Mouse (Mus musculus): ENCODE data around the gene Wars2. TPM values are rescaled to one million over a fixed set of nuclear protein-coding genes. Genes with fewer than 3 reads are reported as not detected.

The Wars2 gene
- polyA plus RNA-seq, 1 experiment from 2014 or later, result 4.9 TPM

DNA sequence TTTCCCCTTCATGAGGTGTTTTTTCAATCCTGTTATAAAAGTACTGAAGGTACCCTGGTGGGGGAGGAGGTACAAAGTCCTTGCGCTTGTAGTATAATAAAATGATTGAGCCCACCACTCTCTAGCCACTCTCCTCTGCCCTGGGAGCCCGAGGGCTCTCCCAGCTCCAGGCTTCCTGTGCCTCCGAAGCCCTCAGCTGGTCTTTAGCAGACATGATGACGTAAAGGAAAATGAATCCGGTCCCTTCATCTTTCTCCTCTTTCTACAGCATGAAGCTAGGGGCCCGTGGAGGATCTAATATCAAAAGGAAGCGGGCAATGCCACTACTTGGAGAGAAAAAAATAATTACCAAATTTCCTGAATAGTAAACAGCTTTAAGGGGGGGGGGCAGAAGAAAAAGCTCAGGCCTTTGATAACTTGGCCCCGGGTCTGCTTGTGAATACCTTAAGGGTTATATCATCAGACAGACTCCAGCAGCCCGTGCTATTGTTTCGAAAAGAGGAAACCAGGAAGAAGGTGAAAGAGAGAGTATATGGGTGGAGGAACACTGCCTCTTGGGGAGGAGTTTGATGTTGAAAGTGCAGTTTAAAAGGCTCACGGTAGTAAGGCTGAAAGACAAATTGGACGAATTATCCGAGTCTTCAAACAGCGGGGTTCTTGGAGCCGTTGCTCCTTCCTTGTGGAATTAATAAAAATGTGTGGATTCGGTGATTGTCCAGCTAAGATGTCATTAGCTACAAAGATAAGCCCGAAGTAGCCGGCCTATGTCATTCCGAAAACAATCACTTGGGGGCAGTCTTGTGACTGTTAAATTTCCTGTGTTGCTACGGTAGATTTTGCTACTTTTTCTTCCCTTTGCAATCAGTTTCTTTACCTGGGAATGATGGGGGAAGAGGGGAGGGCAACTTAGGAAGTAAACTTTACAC, 92.8 kb downstream of the Wars2 start:
- ATAC-seq, result peak; percentile 20; the same call in 1 of the 2 replicates
- Histone ChIP-seq H3K27me3 (replicated peaks; ENCODE audit: control insufficient read depth, insufficient read depth, low read length) (peaks cover 45% of the 10 kb centered on the region), H3K4me2 (ENCODE audit: low read length) (peak overlapping the region; percentile 43), H3K9ac (ENCODE audit: low read depth, low read length) (no peak overlapping the region), H3K4me3 (ENCODE audit: low read length) (peak overlapping the region; percentile 13; the same call in 1 of the 2 replicates), H3K9me3 (ENCODE audit: control insufficient read depth, low read length) (no peaks in the 10 kb centered on the region), H3K27ac (ENCODE audit: low read depth, low read length) (no peak overlapping the region), H3K36me3 (ENCODE audit: control insufficient read depth, insufficient read depth, low read length) (no peaks in the 10 kb centered on the region), H3K4me1 (ENCODE audit: control insufficient read depth, insufficient read depth, low read depth, low read length) (peaks cover 3% of the 10 kb centered on the region; the same call in 1 of the 2 replicates)
- WGBS, result 9% methylated on average over 20 of the region's 20 CpGs

DNA sequence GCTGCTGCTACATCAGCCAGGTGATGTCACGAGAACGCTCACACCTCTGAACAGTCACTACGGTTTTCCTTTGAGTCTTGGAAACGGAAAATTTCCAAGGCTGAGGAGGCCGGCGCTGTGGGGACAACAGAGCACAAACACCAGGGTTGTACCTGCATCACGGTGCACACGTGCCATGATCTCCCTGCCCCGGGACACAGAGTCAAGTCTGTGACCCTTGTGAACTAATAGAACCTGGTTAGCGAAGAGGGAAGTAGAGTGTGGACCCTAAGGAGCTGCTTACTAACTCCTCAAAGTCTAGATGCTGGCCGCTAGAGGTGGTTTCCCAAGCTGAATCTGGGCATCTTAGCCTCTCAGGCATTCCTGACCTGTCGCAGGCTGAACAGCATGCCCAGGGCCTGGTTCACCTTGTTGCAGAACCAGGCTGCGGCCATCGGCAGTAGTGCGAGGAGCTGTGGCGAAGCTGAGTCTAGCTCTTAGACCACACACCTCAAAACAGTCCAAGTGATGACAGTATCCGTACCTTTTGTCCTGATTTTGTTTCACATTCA, 93.5 kb downstream of the Wars2 start:
- Histone ChIP-seq H3K4me2 (ENCODE audit: low read length) (peak overlapping the region; percentile 43), H3K9ac (ENCODE audit: low read depth, low read length) (no peak overlapping the region), H3K27ac (ENCODE audit: low read depth, low read length) (no peak overlapping the region), H3K9me3 (ENCODE audit: control insufficient read depth, low read length) (no peaks in the 10 kb centered on the region), H3K36me3 (ENCODE audit: control insufficient read depth, insufficient read depth, low read length) (no peaks in the 10 kb centered on the region), H3K27me3 (replicated peaks; ENCODE audit: control insufficient read depth, insufficient read depth, low read length) (peaks cover 52% of the 10 kb centered on the region), H3K4me3 (ENCODE audit: low read length) (peak overlapping the region; percentile 13; the same call in 1 of the 2 replicates), H3K4me1 (ENCODE audit: control insufficient read depth, insufficient read depth, low read depth, low read length) (peaks cover 3% of the 10 kb centered on the region; the same call in 1 of the 2 replicates)
- WGBS, result 5% methylated on average over 17 of the region's 17 CpGs
- 0 out of 2 replicates have a peak, but pooled peaks have one; percentile 20 for ATAC-seq

DNA sequence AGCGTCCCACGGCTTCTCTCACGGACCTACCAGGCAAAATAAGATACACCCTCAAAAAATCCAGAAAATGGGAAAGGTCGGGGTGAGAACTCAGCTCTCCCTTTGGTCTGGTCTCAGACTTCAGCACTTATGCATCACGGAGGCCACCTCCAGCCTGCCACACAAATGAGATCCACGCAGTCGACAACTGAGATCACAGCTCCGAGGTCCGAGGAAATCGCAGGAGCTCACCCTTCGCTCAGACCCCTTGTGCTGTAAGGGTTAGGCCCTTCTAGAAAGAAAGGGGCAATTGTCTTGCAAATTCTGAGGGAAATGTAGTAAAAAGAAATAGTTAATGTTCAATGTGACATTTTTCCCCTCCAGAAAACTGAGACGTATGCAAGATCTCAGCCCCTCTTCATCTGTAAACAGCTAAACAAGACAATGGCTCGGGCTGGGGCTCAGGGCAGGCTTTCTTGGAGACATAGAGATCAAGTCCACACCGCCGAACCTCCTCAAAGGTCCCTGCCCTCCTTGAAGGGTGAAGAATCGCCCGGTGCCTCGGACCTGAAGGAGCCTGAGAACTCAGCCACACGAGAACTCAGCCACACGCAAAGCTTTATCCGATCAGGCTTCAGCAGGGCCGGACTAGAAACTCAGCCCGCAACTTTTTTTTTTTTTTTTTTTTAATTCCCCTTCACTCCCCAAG, 94.4 kb downstream of the Wars2 start:
- Histone ChIP-seq H3K4me2 (ENCODE audit: low read length) (no peak overlapping the region), H3K36me3 (ENCODE audit: control insufficient read depth, insufficient read depth, low read length) (no peaks in the 10 kb centered on the region), H3K9me3 (ENCODE audit: control insufficient read depth, low read length) (no peaks in the 10 kb centered on the region), H3K4me1 (ENCODE audit: control insufficient read depth, insufficient read depth, low read depth, low read length) (peaks cover 3% of the 10 kb centered on the region; the same call in 1 of the 2 replicates), H3K27ac (ENCODE audit: low read depth, low read length) (no peak overlapping the region), H3K4me3 (ENCODE audit: low read length) (no peak overlapping the region), H3K27me3 (replicated peaks; ENCODE audit: control insufficient read depth, insufficient read depth, low read length) (peaks cover 61% of the 10 kb centered on the region), H3K9ac (ENCODE audit: low read depth, low read length) (no peak overlapping the region)
- no peak for ATAC-seq
- WGBS, result 6% methylated on average over 23 of the region's 23 CpGs

DNA sequence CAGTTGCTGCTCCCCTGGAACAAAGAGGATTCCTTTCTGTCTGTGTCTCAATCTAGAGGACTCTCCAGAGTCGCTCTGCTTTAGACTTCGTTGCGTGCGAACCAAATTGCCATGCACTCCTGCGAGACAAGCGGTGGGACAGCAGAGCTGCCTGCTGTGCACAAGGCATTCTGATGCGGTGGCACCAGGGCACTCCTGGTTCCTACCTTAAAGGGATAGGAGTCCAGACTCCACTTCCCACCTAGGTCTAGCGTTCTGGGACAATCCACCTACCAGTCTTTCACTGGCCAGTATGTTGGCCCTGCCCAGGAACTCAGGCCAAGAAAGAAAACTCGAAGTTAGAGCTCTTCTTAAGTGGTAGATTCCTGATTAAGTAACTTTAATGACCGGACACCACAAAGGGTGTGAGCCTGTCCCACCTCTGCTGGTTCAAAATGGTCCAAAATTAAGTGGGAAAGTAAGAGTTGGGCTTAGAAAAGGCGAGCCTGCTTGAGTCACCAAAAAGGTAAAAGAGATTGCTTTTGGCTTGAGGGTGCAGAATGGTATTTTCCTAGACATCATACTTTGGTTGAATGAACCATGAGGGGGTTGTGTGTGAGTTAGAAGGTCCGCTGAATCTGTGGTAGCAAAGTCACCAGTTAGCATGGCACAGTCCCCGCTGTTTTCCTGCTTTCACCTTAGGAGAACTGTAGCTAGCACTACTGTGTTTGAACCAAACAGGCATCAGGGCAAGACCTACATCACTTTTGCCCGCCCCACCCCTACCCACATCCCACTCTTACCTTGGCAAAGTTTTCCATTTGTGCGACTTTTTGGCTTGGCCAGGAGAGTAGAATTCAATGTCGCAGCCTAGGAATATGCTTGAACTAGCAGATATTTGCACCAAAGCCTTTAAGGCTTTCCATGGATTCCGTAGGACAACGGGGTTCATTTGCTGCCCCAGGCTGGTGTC, 95.2 kb downstream of the Wars2 start:
- 6% methylated on average over 18 of the region's 18 CpGs for WGBS
- no peaks in the 10 kb centered on the region for H3K9me3 ChIP-seq (ENCODE audit: control insufficient read depth, low read length)
- H3K27ac ChIP-seq (ENCODE audit: low read depth, low read length), result no peak overlapping the region
- peaks cover 5% of the 10 kb centered on the region; the same call in 1 of the 2 replicates for H3K4me1 ChIP-seq (ENCODE audit: control insufficient read depth, insufficient read depth, low read depth, low read length)
- peaks cover 62% of the 10 kb centered on the region for H3K27me3 ChIP-seq (replicated peaks; ENCODE audit: control insufficient read depth, insufficient read depth, low read length)
- no peak overlapping the region for H3K4me2 ChIP-seq (ENCODE audit: low read length)
- H3K4me3 ChIP-seq (ENCODE audit: low read length), result no peak overlapping the region
- no peaks in the 10 kb centered on the region for H3K36me3 ChIP-seq (ENCODE audit: control insufficient read depth, insufficient read depth, low read length)
- no peak for ATAC-seq
- no peak overlapping the region for H3K9ac ChIP-seq (ENCODE audit: low read depth, low read length)

DNA sequence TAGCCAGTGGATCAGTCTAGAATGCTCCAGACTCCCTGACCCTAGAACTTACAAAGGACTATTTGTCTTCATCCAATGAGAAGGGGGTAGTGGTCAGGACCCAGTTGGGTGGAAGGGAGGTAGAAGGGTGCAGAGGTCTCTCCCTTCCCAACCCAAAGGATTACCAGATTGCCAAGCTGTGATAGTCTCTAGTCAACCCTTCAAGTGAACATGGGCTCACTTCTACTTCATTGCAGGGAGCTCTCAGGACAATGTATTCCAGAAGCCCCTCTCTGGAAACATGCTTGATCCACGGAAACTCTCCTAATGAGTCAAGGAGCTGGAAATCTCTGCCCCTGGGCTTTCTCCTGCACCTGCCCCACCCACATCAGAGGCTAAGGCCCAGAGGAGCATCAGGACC, 97.8 kb downstream of the Wars2 start:
- ATAC-seq, result no peak

DNA sequence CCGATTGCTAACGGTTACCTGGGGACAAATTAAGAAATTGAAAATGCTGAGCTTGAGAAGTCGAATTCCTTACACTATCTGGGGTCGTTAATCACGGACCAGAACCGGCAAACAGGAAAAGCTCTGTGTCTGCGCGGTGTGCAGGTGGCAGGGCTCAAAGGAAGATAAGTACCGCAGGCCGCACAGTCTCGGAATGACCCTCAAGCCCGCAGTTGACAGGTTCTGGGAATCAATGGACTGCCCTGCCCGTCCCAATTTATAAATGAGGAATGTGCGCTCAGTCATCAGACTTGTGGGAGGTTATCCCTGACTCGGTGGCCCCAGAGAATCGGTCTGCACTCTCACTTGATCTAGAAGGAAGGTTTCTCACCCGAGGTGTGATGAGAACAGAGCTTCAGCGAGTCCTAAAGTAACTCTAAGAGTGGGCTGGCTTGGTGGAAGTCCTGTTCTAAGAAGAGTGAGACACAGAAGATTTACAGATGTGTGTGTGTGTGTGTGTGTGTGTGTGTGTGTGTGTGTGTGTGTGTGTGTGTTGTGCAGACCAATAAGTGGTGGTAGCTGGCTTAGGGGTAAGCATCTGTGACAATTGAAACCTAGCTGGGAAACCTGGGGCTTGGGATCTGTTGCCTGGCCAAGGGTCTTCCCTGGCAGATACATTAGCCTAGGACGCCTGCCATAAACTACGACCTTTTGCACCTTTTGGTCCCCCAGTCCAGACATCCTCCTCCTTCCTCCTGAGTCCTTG, 98.6 kb downstream of the Wars2 start:
- Histone ChIP-seq H3K4me2 (ENCODE audit: low read length) (no peak overlapping the region), H3K36me3 (ENCODE audit: control insufficient read depth, insufficient read depth, low read length) (no peaks in the 10 kb centered on the region), H3K9me3 (ENCODE audit: control insufficient read depth, low read length) (no peaks in the 10 kb centered on the region), H3K27ac (ENCODE audit: low read depth, low read length) (no peak overlapping the region), H3K4me3 (ENCODE audit: low read length) (no peak overlapping the region), H3K4me1 (ENCODE audit: control insufficient read depth, insufficient read depth, low read depth, low read length) (peaks cover 2% of the 10 kb centered on the region; the same call in 1 of the 2 replicates), H3K9ac (ENCODE audit: low read depth, low read length) (no peak overlapping the region), H3K27me3 (replicated peaks; ENCODE audit: control insufficient read depth, insufficient read depth, low read length) (peaks cover 73% of the 10 kb centered on the region)
- WGBS, result 4% methylated on average over 20 of the region's 20 CpGs
- ATAC-seq, result no peak

More for the DNA sequence above, 97.8 kb downstream of the Wars2 start:
- Histone ChIP-seq H3K27me3 (replicated peaks; ENCODE audit: control insufficient read depth, insufficient read depth, low read length) (peaks cover 72% of the 10 kb centered on the region), H3K9ac (ENCODE audit: low read depth, low read length) (no peak overlapping the region), H3K4me2 (ENCODE audit: low read length) (no peak overlapping the region), H3K4me3 (ENCODE audit: low read length) (no peak overlapping the region), H3K27ac (ENCODE audit: low read depth, low read length) (no peak overlapping the region), H3K36me3 (ENCODE audit: control insufficient read depth, insufficient read depth, low read length) (no peaks in the 10 kb centered on the region), H3K9me3 (ENCODE audit: control insufficient read depth, low read length) (no peaks in the 10 kb centered on the region), H3K4me1 (ENCODE audit: control insufficient read depth, insufficient read depth, low read depth, low read length) (peaks cover 5% of the 10 kb centered on the region; the same call in 1 of the 2 replicates)
- WGBS, result 0% methylated on average over 1 of the region's 1 CpGs

DNA sequence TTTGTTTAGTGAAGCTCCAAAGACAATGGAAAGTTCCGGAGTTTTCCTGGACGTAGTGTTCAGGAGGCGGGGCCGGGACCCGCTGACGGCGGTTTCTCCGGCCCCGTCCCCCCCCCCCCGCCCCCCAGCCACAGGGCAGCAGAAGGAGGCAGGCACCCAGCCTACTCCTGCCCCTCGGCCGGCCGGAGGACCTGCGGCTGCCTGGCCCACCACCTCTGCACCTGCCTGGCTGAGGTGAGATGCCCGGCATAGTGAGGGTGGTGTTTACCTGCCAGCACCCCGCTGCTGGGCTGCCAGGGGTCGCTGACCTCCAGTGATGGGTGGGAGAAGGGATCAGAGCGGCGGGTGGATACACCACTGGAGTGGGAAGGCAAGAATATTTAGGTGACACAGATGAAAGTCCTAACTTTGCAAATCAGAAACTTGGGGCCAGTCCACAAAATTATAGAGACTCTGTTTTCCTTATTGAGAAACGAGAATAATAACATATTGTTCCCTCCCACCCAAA, 99.4 kb downstream of the Wars2 start, which contains the start of gene Tbx15:
TSS of gene Tbx15 (plus strand) at position 169 of the 508 bp plus-strand sequence.
- Histone ChIP-seq H3K4me3 (ENCODE audit: low read length) (peak within 1 kb of the TSS; percentile 14; the same call in 1 of the 2 replicates), H3K9ac (ENCODE audit: low read depth, low read length) (no peak within 1 kb of the TSS), H3K4me2 (ENCODE audit: low read length) (peak within 1 kb of the TSS; percentile 31), H3K36me3 (ENCODE audit: control insufficient read depth, insufficient read depth, low read length) (no peaks in the 10 kb centered on the region), H3K9me3 (ENCODE audit: control insufficient read depth, low read length) (no peaks in the 10 kb centered on the region), H3K4me1 (ENCODE audit: control insufficient read depth, insufficient read depth, low read depth, low read length) (peaks cover 2% of the 10 kb centered on the region; the same call in 1 of the 2 replicates), H3K27me3 (replicated peaks; ENCODE audit: control insufficient read depth, insufficient read depth, low read length) (peaks cover 79% of the 10 kb centered on the region), H3K27ac (ENCODE audit: low read depth, low read length) (no peak within 1 kb of the TSS)
- ATAC-seq, result no peak
- under 1% methylated on average over 19 of the region's 20 CpGs for WGBS
